Mouse (Mus musculus) thymus, adult 18-20 months (tissue): ENCODE data around the gene Tmem92.
A peak's percentile ranks its signal among the peaks of the same experiment; 100 is the strongest.
"Not testable (repeated sequence)": the region's sequence is repeated elsewhere in the genome, so short reads cannot be mapped to it uniquely, and the experiment has no call there.

Source experiments
- DNase-seq, 2 experiments: peaks; one replicate each; pipeline ENCODE4 v3.0.0; 2022; ENCODE audit warnings: mixed read lengths in 2 of 2

Gene Tmem92

DNA sequence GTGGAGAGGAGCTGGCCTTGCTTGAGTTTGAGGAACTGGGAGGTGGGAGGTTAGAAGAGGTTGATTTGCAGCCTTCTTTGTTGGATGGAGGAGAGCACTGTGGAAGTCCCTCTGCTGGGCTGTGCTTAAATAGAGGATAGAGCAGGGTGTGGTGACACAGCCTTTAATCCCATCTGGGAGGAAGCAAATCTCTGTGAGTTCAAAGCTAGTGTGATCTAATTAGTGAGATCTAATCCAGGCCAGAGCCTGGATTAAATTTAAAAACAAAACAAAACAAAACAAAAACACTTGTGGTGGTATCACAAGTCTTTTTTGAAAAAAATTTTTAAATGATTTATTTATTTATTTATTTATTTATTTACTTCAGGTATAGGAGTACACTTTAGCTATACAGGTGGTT lies at the start of gene Tmem92:
Tmem92 (minus strand) TSS at position 101 of the 400 bp plus-strand sequence.
- no peak for DNase-seq

DNA sequence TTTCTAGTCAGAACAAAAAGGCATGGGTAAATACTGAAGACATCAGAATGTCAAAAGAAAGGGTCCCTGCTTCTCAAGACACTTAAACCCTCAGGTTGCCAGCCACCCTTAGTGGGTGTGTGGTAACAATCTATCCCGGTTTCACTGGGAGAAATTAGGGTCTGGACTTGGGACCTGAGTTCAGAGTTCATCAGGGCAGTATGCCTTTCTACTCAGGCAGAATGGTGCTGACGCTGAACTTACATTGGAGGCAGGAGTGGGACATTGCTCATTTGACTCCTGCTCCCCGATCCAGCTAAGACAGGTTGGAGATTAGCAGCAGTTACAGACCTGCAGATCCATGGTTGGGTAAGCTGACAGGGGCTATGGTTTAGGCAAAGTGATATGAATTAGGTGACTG lies 46.5 kb upstream of the Tmem92 start:
- DNase-seq: no peak

DNA sequence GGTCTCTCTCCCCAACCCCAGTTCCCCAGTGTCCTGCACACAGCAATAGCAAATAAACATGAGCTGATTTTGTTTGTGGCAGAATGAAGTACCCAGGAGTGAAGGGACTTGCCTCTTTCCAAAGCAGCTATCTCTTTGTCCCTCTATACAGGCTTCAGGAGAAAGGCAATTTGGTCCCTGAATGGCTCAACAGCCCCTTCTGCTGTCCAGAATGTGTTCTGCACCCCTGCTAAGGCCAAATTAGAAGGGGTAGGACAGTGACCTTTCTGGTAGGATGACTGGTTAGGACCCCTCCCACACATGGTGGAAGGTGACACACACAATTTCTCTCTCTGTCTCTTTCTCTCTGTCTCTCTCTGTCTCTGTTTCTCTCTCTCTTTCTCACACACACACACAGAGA lies 36.9 kb upstream of the Tmem92 start:
- DNase-seq: not testable (repeated sequence)

DNA sequence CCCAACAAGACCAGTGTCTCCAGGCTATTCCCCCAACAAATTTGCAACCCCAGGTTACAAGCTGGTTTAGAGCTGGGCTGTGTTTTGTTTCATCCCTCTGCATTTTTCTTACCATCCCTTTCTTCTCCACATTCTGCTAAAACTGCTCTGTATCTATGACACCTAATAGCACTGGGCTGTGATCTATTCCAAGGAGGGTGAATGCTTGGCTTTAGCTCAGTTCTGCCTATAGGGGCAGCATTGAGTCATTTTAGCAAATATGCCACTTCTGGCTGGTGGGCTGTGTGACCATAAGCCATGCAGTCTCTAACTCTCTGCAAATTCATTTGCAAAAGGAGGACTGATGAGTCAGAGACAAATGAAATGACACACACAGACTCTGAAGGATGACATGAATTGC lies 36.4 kb upstream of the Tmem92 start:
- not testable (repeated sequence) for DNase-seq

DNA sequence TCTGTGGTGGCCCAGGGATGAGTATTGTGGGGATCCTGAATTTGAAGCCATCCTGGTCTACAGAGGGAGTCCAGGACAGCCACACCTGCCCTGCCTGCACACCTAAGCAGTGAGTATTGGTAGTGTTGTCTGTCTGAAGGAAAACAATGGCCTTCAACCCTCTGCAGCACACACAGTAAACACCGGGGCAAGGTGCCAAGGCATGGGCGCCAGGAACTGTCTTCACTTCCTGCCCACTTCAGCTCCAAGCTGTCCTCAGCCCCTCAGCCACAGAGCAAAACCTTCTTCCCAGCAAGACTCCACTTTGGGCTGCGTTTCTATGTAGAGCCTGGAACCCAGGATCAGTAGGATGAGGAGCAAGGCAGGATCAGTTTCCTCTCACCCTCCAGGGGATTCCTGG lies 29.0 kb upstream of the Tmem92 start:
- not testable (repeated sequence) for DNase-seq

DNA sequence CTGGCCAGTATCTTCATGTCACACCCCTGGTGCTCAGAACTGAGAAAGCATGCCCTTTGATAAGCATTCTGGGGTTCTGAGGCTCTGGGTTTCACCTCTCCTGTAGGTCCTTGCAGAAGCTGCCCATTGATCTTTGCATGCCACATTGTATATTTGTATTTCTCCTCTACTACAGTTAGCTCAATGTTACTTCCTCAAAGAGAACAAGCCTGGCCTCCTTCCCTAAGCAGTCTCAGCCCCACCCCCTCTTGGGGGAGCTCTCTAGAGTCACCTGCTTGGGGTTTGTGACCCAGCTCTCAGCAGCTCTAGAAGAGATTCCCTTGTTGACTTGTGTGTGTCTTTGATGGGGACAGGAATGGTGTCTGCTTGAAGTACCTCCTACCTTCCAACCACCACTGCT lies 9.2 kb upstream of the Tmem92 start:
- DNase-seq: no peak

DNA sequence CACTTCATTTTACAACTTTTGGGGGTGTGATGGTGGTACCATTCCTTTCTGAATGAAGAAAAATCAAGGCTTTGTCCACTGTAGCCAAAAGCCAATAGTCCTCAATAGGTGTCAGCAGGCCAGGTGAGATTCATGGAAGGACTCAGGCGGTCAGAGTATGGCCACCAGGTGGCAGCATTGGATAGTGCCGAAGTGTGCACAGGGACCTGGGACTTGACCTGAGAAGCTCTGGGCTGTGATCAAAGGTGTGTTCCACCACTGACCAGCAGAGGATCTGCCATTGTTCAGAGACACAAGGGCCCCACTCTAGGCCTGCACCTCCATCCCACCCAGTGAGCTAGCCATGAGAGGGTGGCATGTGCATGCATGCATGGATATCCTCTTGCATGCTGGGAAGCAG lies 2.7 kb upstream of the Tmem92 start:
- peak; percentile 14 for DNase-seq

DNA sequence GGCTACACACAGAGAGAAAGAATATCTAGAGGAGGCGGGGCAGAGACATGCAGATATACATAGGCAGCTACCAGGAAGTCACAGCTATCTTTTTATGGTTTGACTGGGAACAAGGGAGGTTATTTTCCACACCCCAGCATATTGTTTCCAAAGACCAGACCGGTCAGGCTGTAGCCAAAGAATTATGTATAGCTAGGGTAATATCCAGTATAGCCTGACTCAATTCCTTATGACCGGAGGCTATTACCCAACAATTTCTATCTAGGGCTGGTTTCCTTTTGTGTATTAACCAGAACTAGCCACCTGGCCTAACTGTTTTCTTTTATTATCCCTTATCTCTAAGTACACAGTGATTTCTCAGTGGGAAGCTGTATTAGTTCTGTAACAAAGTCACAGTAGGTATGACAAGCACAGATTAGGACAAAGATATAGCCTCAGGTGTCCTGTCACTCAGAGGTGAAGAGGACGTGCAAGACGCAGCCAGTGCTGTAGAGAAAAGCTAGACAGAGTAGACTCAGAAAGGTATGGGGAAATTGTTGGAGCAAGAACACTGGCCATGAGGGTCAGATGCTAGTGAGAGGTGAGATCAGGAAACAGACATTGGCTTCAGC lies 7.5 kb downstream of the Tmem92 start:
- DNase-seq: no peak

DNA sequence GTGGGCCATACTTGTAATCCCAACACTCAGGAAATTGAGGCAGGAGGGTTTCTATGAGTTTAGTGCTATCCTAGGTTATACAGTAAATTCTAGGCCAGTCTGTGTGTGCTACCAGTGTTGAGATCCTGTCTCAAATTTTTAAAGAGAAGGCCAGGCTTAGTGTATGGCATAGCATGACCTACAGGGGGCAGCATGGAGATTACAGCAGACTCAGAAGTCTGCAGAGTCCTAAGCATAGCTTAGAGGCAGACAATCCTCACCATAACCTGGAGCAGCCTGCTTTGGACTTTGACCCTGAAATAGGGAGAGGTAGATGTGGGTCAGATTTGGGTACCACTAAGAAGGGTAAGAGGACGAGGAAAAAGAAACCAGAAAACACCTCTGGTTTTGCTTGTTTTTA lies 8.7 kb downstream of the Tmem92 start:
- DNase-seq: no peak

DNA sequence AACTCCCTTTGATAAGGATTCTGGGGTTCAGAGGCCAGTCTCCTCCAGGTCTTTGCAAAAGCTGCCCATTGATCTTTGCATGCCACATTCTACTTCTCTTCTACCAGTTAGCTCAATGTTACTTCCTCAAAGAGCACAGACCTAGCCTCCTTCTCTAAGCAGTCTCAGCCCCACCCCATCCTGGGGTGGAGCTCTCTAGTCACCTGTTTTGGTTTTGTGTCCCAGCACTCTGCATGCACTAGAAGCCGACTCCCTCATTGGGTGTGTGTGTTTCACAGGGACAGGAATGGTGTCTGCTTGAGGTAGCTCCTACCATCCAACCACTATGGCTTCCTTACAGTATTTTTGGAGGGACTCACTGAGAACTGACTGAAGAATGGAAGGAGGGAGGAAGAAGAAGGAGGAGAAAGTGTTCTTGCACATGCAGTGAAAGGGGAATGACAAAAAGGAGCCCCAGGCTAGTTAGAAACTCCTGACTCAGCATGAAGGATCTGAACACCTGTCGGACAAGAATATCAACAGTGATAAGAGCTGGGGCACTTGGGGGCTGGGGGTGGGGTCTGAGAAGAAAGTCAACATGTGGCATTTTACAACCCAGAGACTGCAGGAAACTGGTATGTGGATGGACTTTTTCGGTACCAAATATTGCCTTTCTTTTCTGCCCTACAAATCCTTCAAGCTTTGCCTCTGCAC lies 10.0 kb downstream of the Tmem92 start:
- no peak for DNase-seq

DNA sequence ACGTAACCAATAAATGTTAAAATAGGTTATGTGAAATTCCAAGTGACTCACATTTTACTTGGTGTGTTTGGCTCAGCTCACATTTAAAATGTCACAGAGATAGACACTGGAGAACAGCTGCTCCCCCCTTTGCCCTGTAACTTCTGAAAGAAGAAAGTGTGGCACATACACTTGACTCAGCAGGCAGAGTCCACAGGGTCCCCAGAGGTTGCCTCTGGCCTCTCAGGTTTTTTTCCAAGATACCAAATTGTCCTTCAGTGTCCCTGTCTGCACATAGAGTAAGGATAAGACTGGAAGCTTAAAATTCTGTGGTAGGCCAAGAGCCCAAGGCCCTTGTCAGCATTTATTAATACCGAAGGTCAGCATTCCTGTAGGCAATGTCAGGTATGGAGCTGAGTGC lies 15.3 kb downstream of the Tmem92 start:
- DNase-seq: no peak

DNA sequence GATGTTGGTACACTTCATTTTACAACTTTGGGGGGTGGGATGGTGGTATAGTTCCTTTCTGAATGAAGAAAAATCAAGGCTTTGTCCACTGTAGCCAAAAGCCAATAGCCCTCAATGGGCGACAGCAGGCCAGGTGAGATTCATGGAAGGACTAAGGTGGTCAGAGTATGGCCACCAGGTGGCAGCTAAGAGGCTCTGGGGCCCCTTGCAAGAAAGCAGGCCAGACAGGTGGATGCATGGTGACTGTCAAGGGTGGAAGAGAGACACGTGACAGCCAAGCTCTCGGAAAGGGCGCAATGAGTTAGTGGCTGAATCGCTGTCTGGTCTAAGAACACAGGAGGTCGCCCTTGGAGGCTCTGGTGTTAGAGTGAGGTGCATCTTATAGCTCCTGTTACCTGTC lies 19.7 kb downstream of the Tmem92 start:
- DNase-seq: no peak

DNA sequence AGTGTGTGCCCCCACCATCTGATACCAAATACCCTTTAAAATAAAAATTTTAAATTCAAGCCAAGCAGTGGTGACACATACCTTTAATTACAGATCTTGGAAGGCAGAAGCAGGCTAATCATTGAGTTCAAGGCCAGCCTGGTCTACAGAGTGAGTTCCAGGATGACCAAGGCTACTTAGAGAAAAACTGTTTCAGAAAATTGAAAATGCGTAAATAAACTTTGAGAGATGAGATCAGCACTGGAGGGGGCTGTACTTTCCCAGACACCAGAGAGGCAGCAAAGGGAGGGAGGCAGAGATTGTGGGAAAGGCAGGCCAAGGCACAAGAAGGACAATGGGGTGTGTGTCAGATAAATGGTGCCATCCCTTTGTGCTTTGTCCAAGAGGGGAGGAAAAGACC lies 20.2 kb downstream of the Tmem92 start:
- DNase-seq: no peak

DNA sequence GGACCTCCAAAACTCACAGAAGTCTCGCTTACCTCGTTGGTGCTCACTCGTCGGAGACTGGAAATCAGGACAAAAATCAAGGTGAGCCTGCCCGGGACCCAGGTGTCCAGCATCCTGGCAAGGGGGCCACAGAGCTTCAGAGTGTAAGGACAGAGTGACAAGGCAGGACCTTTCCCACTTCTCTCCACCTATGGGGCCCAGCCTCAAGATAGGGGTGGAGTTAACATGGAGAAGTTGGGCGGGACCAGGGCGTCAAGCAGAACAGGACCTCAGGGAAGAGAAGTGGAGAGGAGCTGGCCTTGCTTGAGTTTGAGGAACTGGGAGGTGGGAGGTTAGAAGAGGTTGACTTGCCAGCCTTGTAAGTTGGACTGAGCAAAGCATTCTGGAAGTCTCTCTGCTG lies 21.7 kb downstream of the Tmem92 start:
- no peak for DNase-seq

DNA sequence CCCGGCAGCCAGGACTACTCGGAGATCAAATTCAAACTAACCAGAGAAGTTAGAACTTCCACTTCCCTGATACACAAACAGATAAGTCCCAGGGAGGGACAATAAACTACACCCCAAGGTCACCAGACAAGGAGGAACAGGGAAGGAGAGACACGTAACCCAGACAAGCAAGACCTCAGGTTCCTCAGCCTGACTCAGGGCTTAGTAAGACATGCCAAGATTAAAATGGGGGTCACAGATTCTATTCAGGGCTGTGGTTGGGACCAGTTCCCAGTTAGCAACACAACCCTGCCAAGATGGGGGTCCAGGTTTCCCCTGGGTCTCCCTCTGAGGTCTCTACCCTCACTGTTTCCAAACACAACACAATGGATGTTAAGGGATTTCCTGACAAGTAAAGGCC lies 22.1 kb downstream of the Tmem92 start:
- DNase-seq: no peak

DNA sequence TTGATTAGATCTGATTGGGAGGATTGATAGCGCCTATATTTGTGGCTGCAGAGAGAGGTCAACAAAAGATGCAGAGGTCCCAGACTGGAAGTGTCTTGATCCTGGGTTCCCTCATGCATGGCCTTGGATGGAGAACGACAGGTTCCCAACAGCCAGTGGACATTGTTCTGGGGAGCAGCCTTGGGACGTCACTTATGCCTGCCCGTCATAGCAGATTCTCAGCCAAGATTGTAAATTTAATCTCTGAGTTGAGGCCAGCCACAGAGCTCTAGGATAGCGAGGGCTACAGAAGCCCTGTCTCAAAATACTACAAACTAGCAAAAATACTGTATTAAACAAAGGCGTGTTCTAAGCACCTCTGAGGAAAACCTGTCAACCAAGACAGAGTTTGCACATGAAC lies 22.6 kb downstream of the Tmem92 start:
- DNase-seq: no peak

DNA sequence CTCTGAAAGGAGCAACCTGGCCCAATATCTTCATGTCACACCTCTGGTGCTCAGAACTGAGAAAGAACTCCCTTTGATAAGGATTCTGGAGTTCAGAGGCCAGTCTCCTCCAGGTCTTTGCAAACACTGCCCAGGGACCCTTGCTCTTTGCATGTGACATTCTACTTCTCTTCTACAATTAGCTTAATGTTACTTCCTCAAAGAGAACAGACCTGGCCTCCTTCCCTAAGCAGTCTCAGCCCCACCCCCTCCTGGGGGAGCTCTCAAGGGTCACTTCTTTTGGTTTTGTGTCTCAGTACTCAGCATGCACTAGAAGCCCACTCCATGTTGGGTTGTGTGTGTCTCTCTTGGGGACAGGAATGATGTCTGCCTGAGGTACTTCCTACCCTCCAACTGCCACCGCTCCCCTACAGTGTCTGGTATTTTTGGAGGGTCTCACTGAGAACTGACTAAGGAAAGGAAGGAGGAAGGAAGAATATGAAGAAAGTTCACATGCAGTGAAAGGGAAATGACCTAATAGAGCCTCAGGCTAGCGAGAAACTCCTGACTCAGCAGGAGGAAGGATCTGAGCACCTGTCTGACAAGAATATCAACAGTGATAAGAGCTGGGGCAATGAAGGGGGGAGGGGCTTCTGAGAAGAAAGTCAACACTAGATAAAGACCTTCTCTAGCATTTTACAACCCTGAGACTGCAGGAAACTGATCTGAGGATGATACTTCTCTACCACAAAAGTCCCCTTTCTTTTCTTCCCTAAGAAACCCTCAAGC lies 29.4 kb downstream of the Tmem92 start:
- DNase-seq: no peak

DNA sequence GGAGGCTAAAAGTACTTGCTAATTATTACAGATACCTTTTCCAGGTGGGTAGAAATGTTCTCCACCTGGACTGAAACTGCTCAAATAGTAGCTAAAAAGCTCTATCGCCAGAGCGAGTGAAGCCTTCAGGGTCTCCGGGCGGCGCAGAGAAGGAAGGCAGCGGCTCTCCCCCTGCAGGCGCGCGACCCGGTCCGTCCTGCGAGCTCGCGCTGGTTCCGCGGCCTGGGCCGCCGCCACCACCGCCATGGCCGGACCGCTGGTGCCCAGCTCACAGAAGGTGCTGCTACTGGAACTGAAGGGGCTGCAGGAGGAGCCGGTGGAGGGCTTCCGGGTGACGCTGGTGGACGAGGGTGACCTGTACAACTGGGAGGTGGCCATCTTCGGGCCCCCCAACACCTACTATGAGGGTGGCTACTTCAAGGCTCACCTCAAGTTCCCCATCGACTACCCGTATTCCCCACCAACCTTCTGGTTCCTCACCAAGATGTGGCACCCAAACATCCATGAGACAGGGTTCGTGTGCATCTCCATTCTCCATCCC lies 40.7 kb downstream of the Tmem92 start, which contains the start of gene Cdc34b:
Cdc34b (plus strand) TSS at position 51 of the 541 bp plus-strand sequence.
- DNase-seq: no peak

DNA sequence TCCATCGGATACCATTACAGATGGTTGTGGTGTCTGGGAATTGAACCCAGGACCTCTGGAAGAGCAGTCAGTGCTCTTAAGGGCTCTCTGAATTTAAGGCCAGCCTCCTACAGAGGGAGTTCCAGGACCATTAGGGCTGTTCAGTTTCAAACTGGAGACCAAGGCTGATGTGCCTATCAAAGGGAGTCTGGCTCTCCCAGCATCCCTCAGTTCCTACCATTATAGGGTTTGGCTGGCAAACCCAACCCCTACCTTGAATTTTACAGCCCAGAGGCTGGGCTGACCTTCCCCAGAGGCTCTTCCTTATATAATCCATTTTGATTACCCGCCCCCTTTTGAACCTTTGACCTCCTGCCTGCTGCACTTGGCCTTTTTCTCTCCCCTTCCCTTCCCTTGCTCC lies 46.8 kb downstream of the Tmem92 start:
- DNase-seq: no peak

DNA sequence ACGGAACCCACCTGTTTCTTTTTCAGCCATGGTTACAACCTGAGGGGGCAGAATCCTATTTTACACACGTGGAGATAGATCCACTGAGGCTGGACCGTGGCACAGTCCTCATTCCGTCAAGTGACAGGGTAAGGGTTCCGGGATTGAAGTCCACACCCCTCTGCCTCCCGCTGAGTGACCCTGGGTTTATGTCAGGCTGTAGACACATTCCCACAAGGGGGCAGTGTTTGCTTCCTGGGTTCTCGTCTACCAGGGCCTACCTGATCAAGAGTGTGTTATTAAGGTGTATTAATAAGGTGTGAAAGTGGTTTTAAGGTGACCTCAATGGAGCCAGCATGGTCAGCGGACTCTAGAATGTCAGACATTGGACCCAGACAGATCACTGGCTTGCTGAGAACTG lies 49.7 kb downstream of the Tmem92 start:
- no peak for DNase-seq

DNA sequence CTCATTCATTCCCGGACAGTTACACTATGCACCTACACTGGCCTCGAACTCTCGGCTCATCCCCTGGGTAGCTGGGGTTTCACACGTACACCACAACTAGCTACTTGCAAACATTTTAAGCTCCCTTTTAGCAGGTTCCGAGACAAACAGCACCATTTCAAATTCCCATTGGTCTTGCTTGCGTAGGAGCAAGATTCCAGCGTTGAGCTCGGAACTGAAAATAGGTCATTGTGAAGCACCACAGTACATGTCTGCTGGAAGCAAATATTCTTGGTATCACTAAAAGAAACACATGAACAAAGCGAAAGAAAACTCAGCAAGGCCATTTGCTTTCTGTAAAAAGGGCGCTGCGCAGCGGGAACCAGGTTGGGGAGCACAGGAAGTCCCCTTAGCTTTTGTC lies 51.3 kb downstream of the Tmem92 start:
- DNase-seq: no peak

DNA sequence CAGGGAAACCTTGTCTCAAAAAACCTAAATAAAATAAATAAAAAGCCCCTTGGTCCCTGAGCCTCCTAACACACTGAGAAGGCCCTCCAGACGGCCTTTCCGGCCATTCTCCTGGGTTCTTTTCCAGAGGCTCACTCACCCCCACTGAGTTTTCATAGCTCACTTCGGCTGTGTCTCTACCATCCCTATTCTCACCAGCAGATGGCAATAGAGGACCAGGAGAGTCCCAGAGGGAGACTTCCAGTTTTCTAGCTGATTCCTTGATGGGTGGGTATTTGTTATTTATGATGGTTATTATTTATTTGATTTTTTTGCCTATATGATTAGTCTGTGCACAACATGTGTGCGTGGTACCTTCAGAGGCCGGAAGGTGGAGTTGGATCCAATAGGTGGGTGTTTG lies 52.2 kb downstream of the Tmem92 start:
- no peak for DNase-seq

DNA sequence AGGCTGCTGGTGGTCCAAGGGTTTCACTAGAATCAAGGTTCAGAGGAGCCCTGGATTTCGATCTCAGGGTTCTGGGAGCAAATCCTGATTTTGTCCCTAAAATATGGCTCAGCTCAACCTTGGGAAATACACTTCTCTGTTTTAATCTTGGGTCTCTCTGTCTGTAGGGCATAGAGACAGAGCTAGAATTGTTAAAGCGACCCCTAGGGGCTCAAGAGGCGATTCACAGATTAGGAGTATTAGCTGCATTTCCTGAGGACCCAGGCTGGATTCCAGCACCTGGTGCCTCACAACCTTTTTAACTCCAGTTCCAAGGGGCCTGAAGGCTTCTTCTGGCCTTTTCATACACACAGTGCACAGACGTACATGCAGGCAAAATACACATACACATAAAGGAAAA lies 52.9 kb downstream of the Tmem92 start:
- DNase-seq: no peak

DNA sequence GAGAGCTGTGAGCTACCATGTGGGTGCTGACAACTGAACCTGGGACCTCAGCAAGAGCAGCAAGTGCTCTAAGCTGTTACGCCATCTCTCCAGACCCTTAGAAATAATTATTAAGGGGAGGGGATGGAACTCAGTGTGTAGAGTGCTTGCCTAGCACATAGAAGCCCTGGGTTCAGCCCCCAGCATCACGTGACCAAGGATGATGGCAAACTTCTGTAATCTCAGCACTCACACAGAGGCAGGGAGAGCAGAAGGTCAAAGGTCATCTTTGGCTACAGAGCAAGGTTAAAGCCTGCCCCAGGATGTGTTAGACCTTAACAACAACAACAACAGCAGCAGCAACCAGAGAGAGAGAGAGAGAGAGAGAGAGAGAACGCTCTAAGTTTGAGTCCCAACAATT lies 54.0 kb downstream of the Tmem92 start:
- no peak for DNase-seq
